Mouse (Mus musculus) hindbrain, postnatal 0 days (tissue): ENCODE measurements around the gene Tmed3. TPM values are rescaled to one million over a fixed set of nuclear protein-coding genes. Genes with fewer than 3 reads are reported as not detected.

ENCODE experiments used
- ATAC-seq: fragments of 200-750 bp; cut with Nextera tagmentation; 2 replicates; pipeline ENCODE4 v1.8.0; 2017; ENCODE audit warnings: mild to moderate bottlenecking, moderate TSS enrichment, moderate library complexity
- DNase-seq: peaks from one replicate; pipeline ENCODE4 v3.0.0-alpha.2; 2015; ENCODE audit warnings: low spot score
- H3K27ac ChIP-seq: fragments of 300-500 bp; sonication (generic); 2 replicates; pipeline ENCODE4 v1.5.1; 2014; ENCODE audit warnings: mild to moderate bottlenecking
- H3K27me3 ChIP-seq: fragments of 300-500 bp; sonication (generic); 2 replicates; pipeline ENCODE4 v1.6.1; 2014; ENCODE audit warnings: low read length, mixed read lengths; ENCODE audit not compliant: insufficient read depth
- H3K36me3 ChIP-seq: fragments of 300-500 bp; sonication (generic); 2 replicates; pipeline ENCODE4 v1.6.1; 2014; ENCODE audit warnings: low read length, mixed read lengths; ENCODE audit not compliant: insufficient read depth
- H3K4me1 ChIP-seq: fragments of 300-500 bp; sonication (generic); 2 replicates; pipeline ENCODE4 v1.6.1; 2014; ENCODE audit warnings: antibody characterized with exemption, low read length, mixed read lengths; ENCODE audit not compliant: insufficient read depth
- H3K4me2 ChIP-seq: fragments of 300-500 bp; sonication (generic); 2 replicates; pipeline ENCODE4 v1.6.1; 2014; ENCODE audit warnings: low read depth, mild to moderate bottlenecking, low read length, moderate library complexity, mixed read lengths
- H3K4me3 ChIP-seq: fragments of 300-500 bp; sonication (generic); 2 replicates; pipeline ENCODE4 v1.5.1; 2014; ENCODE audit warnings: low read length
- H3K9ac ChIP-seq: fragments of 300-500 bp; sonication (generic); replicated peaks from 2 replicates; pipeline ENCODE4 v1.6.1; 2014; ENCODE audit warnings: mild to moderate bottlenecking, low read length, moderate library complexity, mixed read lengths
- H3K9me3 ChIP-seq: fragments of 300-500 bp; sonication (generic); 2 replicates; pipeline ENCODE4 v1.6.1; 2016; ENCODE audit warnings: low read length, mixed read lengths
- CTCF ChIP-seq: IDR thresholded peaks from 2 replicates; pipeline ENCODE4 v1.5.1; 2016; ENCODE audit warnings: antibody characterized with exemption, control low read depth, low read depth
- WGBS: fragments of 180-500 bp; shearing (Covaris S2); extraction: QIAGEN DNeasy Blood & Tissue Kit; methylation state at CpG from one replicate; pipeline ENCODE4 v1.1.7; 2014; 5-methylcytosine and 5-hydroxymethylcytosine counted together
- polyA plus RNA-seq: library from polyadenylated mRNA; unstranded; fragments of >200 nt; fragmentation: Nextera tagmentation; extraction: Ambion mirVana; gene quantifications from 2 replicates; pipeline ENCODE4 v1.2.1, GENCODE M21; 2015
- total RNA-seq: library from RNA; depleted of rRNA; stranded (reverse); fragments of >200 nt; gene quantifications from 2 replicates; pipeline ENCODE4 v1.2.3, GENCODE M21; 2014

Tmed3 gene
- total and polyA plus RNA-seq, 2 experiments from 2014 or later = 60.0 to 68.2 TPM

DNA sequence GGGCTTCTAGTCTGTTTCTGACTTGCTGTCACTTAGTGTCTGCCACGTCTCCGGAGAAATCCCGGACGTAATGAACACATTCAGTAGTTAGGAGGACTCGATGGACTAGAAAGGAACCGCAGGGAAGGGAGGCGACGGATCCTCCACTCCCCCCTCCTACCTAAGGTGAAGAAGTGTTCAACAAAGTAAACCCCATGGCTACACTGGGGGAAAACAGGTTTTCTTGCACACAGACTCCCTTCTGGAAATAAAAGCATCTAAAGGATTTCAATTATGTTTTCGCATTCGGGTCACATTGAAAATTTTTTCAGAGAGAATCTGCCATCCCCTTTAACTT is 297 bp upstream of the Tmed3 start:
- 0 out of 2 replicates have a peak, but pooled peaks cover under 1% of the 10 kb centered on the region for H3K36me3 ChIP-seq
- H3K4me1 ChIP-seq = peaks cover 7% of the 10 kb centered on the region; the same call in 1 of the 2 replicates
- 9% methylated on average over 10 of the region's 10 CpGs for WGBS
- no peak for TF ChIP-seq CTCF
- H3K27ac ChIP-seq = peak overlapping the region; percentile 85; the same call in 1 of the 2 replicates
- H3K9ac ChIP-seq = peak overlapping the region; percentile 77
- ATAC-seq (peak; percentile 58; the same call in 1 of the 2 replicates), DNase-seq (no peak)
- H3K4me2 ChIP-seq = peak overlapping the region; percentile 96
- H3K9me3 ChIP-seq = no peaks in the 10 kb centered on the region
- H3K4me3 ChIP-seq = peak overlapping the region; percentile 66
- no peaks in the 10 kb centered on the region for H3K27me3 ChIP-seq

DNA sequence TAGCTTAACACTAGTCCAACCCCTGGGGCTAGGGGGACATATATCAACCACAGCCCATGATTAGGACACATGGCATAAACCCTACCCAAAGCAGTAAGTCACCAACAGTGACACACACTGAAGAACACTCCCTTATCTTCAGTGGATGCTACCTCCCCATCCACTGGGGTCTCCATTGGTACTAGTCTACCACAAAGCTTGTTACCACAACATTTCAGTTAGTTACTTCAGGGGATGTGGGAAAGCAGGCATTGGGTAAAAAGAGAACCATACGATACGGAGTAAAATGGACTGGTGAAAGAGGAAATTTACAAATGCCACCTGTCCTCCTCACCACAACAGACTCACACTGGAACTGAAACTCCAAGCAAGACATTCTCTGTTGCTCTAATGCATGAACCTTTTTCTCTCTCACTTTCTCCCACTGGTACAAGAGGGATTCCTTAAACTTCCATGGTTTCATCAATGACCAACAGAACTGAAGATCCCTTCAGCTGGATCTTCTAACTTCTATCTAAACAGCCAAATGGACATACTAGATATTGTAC is 3.9 kb downstream of the Tmed3 start:
- H3K27me3 ChIP-seq = no peaks in the 10 kb centered on the region
- 98% methylated on average over 2 of the region's 2 CpGs for WGBS
- no peak for ATAC-seq

DNA sequence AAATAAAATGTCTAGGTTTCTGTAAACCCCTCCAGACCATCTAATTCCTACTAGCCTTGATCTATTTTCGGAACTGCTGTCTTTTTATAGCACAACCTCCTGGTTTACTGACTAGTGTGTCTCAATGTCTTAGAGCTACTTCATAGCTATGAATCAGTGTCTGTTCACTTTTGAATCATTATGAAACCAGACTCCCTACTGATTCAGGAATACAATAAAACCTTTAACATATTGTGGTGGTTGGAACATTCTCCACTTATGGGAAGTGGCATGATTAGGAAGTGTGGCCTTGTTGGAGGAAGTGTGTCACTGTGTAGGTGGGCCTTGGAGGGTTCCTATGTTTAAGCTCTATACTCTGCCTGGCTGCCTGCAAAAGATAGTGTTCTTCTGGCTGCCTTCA is 9.7 kb downstream of the Tmed3 start:
- no peak for TF ChIP-seq CTCF
- H3K4me2 ChIP-seq = no peak overlapping the region
- no peaks in the 10 kb centered on the region for H3K27me3 ChIP-seq
- no peak overlapping the region for H3K27ac ChIP-seq
- ATAC-seq (no peak), DNase-seq (no peak)
- H3K4me3 ChIP-seq = no peak overlapping the region
- H3K4me1 ChIP-seq = no peaks in the 10 kb centered on the region
- H3K36me3 ChIP-seq = peaks cover 15% of the 10 kb centered on the region
- H3K9ac ChIP-seq = no peak overlapping the region
- 91% methylated on average over 1 of the region's 1 CpGs for WGBS
- no peaks in the 10 kb centered on the region for H3K9me3 ChIP-seq

More for the DNA sequence above, 3.9 kb downstream of the Tmed3 start:
- peaks cover 16% of the 10 kb centered on the region for H3K36me3 ChIP-seq
- no peak overlapping the region for H3K4me3 ChIP-seq
- no peaks in the 10 kb centered on the region for H3K9me3 ChIP-seq
- no peak for DNase-seq
- no peak for TF ChIP-seq CTCF
- no peak overlapping the region for H3K4me2 ChIP-seq
- peaks cover 7% of the 10 kb centered on the region; the same call in 1 of the 2 replicates for H3K4me1 ChIP-seq
- H3K9ac ChIP-seq = no peak overlapping the region
- H3K27ac ChIP-seq = no peak overlapping the region

DNA sequence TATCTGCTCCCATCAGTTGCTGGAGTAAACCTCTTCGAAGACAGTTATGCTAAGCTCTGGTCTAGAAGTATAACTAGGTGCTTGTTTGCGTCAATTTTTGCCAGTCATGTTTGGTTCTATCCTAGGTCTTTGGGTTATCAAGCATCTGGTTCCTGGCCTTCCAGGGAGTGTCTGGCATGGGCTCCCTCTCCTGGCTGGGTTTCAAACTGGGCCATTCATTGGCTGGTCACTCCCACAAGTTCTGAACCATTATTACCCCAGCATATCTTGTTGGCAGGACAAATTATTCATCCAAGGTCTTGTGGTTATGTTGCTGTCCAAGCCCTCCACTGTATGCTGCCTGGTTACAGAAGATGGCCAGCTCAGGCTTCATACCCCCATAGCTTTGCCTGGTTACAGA is 11.2 kb downstream of the Tmed3 start:
- Histone ChIP-seq H3K27me3 (no peaks in the 10 kb centered on the region), H3K9me3 (no peaks in the 10 kb centered on the region), H3K4me3 (no peak overlapping the region), H3K27ac (no peak overlapping the region), H3K4me1 (no peaks in the 10 kb centered on the region), H3K9ac (no peak overlapping the region), H3K36me3 (peaks cover under 1% of the 10 kb centered on the region; the same call in 1 of the 2 replicates), H3K4me2 (no peak overlapping the region)
- DNase-seq (no peak), ATAC-seq (no peak)
- 95% methylated on average over 2 of the region's 2 CpGs for WGBS
- TF ChIP-seq CTCF = no peak

DNA sequence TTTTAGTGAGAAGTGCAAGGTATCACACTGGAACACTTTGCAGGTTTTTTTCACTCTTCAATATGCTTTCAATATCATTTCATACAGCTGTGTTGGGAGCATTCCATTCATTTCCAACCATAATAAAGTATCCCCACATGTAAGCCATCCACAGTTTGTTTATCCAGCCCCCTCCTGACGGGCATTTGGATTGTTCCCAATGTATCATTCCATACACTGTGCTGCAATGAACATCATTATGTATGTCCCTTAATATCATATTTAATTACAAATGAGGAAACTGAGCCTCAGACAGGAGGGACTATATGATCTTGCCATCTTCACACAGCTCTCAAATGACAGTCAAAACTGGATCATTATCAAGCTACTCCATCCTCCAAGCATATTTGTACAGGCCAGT is 15.7 kb downstream of the Tmed3 start:
- 78% methylated on average over 1 of the region's 1 CpGs for WGBS
- Histone ChIP-seq H3K4me2 (no peak overlapping the region), H3K4me1 (no peaks in the 10 kb centered on the region), H3K9me3 (no peaks in the 10 kb centered on the region), H3K36me3 (no peaks in the 10 kb centered on the region), H3K9ac (no peak overlapping the region), H3K27ac (no peak overlapping the region), H3K4me3 (no peak overlapping the region), H3K27me3 (no peaks in the 10 kb centered on the region)
- TF ChIP-seq CTCF = no peak
- ATAC-seq = no peak
- DNase-seq = no peak

DNA sequence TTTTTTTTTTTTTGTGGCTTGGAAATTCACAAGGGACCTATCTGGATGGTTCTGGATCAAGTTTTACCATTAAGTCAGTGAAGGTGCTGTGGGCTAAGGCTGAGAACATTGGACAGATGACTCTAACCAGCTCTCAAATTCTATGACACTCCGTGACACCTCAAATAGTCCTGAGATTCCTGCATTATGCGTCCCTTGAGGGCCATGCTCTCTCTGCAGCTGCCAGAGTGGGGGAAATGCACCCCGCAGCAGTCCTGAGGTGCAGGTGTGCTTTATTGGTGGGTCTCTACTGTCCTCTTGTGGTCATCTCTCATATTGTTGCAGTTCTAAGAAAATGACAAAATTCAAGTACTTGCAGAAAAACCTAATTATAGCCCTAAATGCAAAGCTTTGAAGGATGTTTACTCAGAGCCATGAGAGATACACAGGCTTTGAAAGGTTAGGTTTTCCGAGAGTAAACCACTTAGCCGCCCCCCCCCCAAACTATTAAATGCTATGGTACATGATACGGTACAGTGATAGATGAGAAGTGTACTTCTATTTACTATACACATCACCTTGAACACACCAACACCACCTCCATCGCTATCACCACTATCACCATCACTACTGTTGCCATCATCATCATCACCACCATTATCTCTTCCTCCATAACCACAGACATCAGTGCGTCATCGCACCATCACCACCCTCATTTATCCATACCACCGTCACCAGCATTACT is 17.2 kb downstream of the Tmed3 start:
- Histone ChIP-seq H3K27ac (no peak overlapping the region), H3K9me3 (no peaks in the 10 kb centered on the region), H3K36me3 (no peaks in the 10 kb centered on the region), H3K4me3 (no peak overlapping the region), H3K9ac (no peak overlapping the region), H3K27me3 (no peaks in the 10 kb centered on the region), H3K4me1 (no peaks in the 10 kb centered on the region), H3K4me2 (no peak overlapping the region)
- 57% methylated on average over 10 of the region's 10 CpGs for WGBS
- TF ChIP-seq CTCF = peak; percentile 93
- ATAC-seq (peak; percentile 76), DNase-seq (peak; percentile 75)

DNA sequence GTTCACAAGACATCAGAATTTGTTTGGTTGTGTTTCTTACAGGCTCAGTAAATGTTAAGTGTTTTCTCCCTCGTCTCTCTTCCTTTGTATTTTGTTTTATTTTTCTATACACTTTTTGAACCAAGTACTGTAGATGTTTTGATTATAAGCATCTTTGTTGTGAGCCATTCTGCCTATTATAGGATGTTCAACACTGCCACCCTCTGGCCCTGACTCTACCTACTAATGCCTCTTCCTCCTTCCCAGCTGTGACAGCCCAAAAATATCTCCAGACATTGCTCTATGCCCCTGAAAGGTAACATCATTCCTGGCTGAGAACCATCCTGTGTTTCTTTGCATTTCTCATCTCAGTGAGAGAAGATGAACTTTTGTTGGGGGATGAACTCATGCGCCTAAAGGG is 18.6 kb downstream of the Tmed3 start:
- H3K4me2 ChIP-seq = no peak overlapping the region
- peak; percentile 56 for TF ChIP-seq CTCF
- no peaks in the 10 kb centered on the region for H3K36me3 ChIP-seq
- H3K9ac ChIP-seq = no peak overlapping the region
- ATAC-seq (no peak), DNase-seq (peak; percentile 54)
- H3K4me3 ChIP-seq = no peak overlapping the region
- H3K27ac ChIP-seq = no peak overlapping the region
- H3K27me3 ChIP-seq = no peaks in the 10 kb centered on the region
- no peaks in the 10 kb centered on the region for H3K9me3 ChIP-seq
- WGBS = 73% methylated on average over 2 of the region's 2 CpGs
- no peaks in the 10 kb centered on the region for H3K4me1 ChIP-seq
